Mouse (Mus musculus): Measurements from ENCODE around the gene Lias. TPM values are rescaled to one million over a fixed set of nuclear protein-coding genes. Genes with fewer than 3 reads are reported as not detected.

Lias gene
- polyA plus RNA-seq, 1 experiment from 2014 or later: 66.7 TPM

- H3K9ac ChIP-seq (replicated peaks): no peak overlapping the region
- 77% methylated on average over 6 of the region's 6 CpGs for WGBS
- no peak for ATAC-seq (ENCODE audit: insufficient number of reproducible peaks, insufficient read depth, low FRiP score, low TSS enrichment, low read depth)
- no peak overlapping the region for H3K27ac ChIP-seq
- H3K9me3 ChIP-seq: no peaks in the 10 kb centered on the region
- H3K4me1 ChIP-seq (replicated peaks): peaks cover 15% of the 10 kb centered on the region
- H3K4me2 ChIP-seq: no peak overlapping the region
- no peak overlapping the region for H3K4me3 ChIP-seq (replicated peaks)
- no peaks in the 10 kb centered on the region for H3K27me3 ChIP-seq
- H3K36me3 ChIP-seq: peaks cover 39% of the 10 kb centered on the region
These were observed 4.1 kb upstream of the Lias start for GRCm38 (mm10) chr5:65387008-65387867.

- WGBS: 3% methylated on average over 12 of the region's 12 CpGs
- H3K4me1 ChIP-seq (replicated peaks): peaks cover 16% of the 10 kb centered on the region
- peak overlapping the region; percentile 71 for H3K4me2 ChIP-seq
- ATAC-seq (ENCODE audit: insufficient number of reproducible peaks, insufficient read depth, low FRiP score, low TSS enrichment, low read depth): no peak
- peaks cover 55% of the 10 kb centered on the region for H3K36me3 ChIP-seq
- H3K27me3 ChIP-seq: no peaks in the 10 kb centered on the region
- peak overlapping the region; percentile 98 for H3K4me3 ChIP-seq (replicated peaks)
- no peaks in the 10 kb centered on the region for H3K9me3 ChIP-seq
- H3K27ac ChIP-seq: peak overlapping the region; percentile 73; the same call in 1 of the 2 replicates
- peak overlapping the region; percentile 99 for H3K9ac ChIP-seq (replicated peaks)
These were observed 456 bp downstream of the Lias start for GRCm38 (mm10) chr5:65391753-65392152.

- Histone ChIP-seq H3K9me3 (no peaks in the 10 kb centered on the region), H3K36me3 (peaks cover 54% of the 10 kb centered on the region), H3K27ac (no peak overlapping the region), H3K27me3 (no peaks in the 10 kb centered on the region), H3K4me2 (no peak overlapping the region), H3K9ac (replicated peaks) (no peak overlapping the region), H3K4me1 (replicated peaks) (peaks cover 12% of the 10 kb centered on the region), H3K4me3 (replicated peaks) (no peak overlapping the region)
- ATAC-seq (ENCODE audit: insufficient number of reproducible peaks, insufficient read depth, low FRiP score, low TSS enrichment, low read depth): no peak
- WGBS: 93% methylated on average over 7 of the region's 7 CpGs
These were observed 3.1 kb downstream of the Lias start for GRCm38 (mm10) chr5:65394425-65394824.

GRCm38 (mm10) chr5:65401251-65401994 lies 10.1 kb downstream of the Lias start:
- no peak for ATAC-seq (ENCODE audit: insufficient number of reproducible peaks, insufficient read depth, low FRiP score, low TSS enrichment, low read depth)

GRCm38 (mm10) chr5:65407989-65408388 lies 16.7 kb downstream of the Lias start:
- H3K9ac ChIP-seq (replicated peaks): no peak overlapping the region

More at GRCm38 (mm10) chr5:65401251-65401994, 10.1 kb downstream of the Lias start:
- Histone ChIP-seq H3K36me3 (peaks cover 93% of the 10 kb centered on the region), H3K4me2 (no peak overlapping the region), H3K27me3 (no peaks in the 10 kb centered on the region), H3K9ac (replicated peaks) (no peak overlapping the region), H3K9me3 (no peaks in the 10 kb centered on the region), H3K27ac (no peak overlapping the region), H3K4me1 (replicated peaks) (no peaks in the 10 kb centered on the region), H3K4me3 (replicated peaks) (no peak overlapping the region)
- WGBS: 28% methylated on average over 2 of the region's 2 CpGs

GRCm38 (mm10) chr5:65415653-65416458 lies 24.6 kb downstream of the Lias start:
- Histone ChIP-seq H3K27ac (peak overlapping the region; percentile 93), H3K4me3 (replicated peaks) (0 out of 2 replicates have a peak overlapping the region, but pooled peaks have one; percentile 3), H3K27me3 (no peaks in the 10 kb centered on the region), H3K36me3 (peaks cover 78% of the 10 kb centered on the region), H3K9ac (replicated peaks) (peak overlapping the region; percentile 52; the same call in 1 of the 2 replicates), H3K4me1 (replicated peaks) (peaks cover 14% of the 10 kb centered on the region), H3K9me3 (no peaks in the 10 kb centered on the region; the same call in 1 of the 2 replicates), H3K4me2 (peak overlapping the region; percentile 30)
- ATAC-seq (ENCODE audit: insufficient number of reproducible peaks, insufficient read depth, low FRiP score, low TSS enrichment, low read depth): peak; percentile 78; the same call in 1 of the 2 replicates
- WGBS: 17% methylated on average over 26 of the region's 26 CpGs

More at GRCm38 (mm10) chr5:65407989-65408388, 16.7 kb downstream of the Lias start:
- no peaks in the 10 kb centered on the region; the same call in 1 of the 2 replicates for H3K9me3 ChIP-seq
- H3K4me1 ChIP-seq (replicated peaks): no peaks in the 10 kb centered on the region
- H3K27me3 ChIP-seq: no peaks in the 10 kb centered on the region
- H3K36me3 ChIP-seq: peaks cover 90% of the 10 kb centered on the region
- H3K4me2 ChIP-seq: no peak overlapping the region
- H3K27ac ChIP-seq: no peak overlapping the region
- no peak for ATAC-seq (ENCODE audit: insufficient number of reproducible peaks, insufficient read depth, low FRiP score, low TSS enrichment, low read depth)
- H3K4me3 ChIP-seq (replicated peaks): no peak overlapping the region
- 62% methylated on average over 12 of the region's 12 CpGs for WGBS

- WGBS: 88% methylated on average over 10 of the region's 10 CpGs
- no peak for ATAC-seq (ENCODE audit: insufficient number of reproducible peaks, insufficient read depth, low FRiP score, low TSS enrichment, low read depth)
- Histone ChIP-seq H3K27me3 (no peaks in the 10 kb centered on the region), H3K9me3 (no peaks in the 10 kb centered on the region), H3K4me1 (replicated peaks) (peaks cover 14% of the 10 kb centered on the region), H3K27ac (no peak overlapping the region), H3K36me3 (peaks cover 84% of the 10 kb centered on the region), H3K4me3 (replicated peaks) (no peak overlapping the region), H3K9ac (replicated peaks) (no peak overlapping the region), H3K4me2 (no peak overlapping the region)
These were observed 27.8 kb downstream of the Lias start for GRCm38 (mm10) chr5:65419136-65419535.

GRCm38 (mm10) chr5:65420822-65421221 lies 29.5 kb downstream of the Lias start:
- Histone ChIP-seq H3K4me1 (replicated peaks) (peaks cover 10% of the 10 kb centered on the region), H3K27ac (no peak overlapping the region), H3K4me2 (no peak overlapping the region), H3K9me3 (no peaks in the 10 kb centered on the region), H3K4me3 (replicated peaks) (no peak overlapping the region), H3K9ac (replicated peaks) (no peak overlapping the region), H3K27me3 (no peaks in the 10 kb centered on the region), H3K36me3 (peaks cover 91% of the 10 kb centered on the region)
- WGBS: 47% methylated on average over 6 of the region's 6 CpGs
- ATAC-seq (ENCODE audit: insufficient number of reproducible peaks, insufficient read depth, low FRiP score, low TSS enrichment, low read depth): no peak

- peaks cover 91% of the 10 kb centered on the region for H3K36me3 ChIP-seq
- WGBS: 95% methylated on average over 8 of the region's 8 CpGs
- ATAC-seq (ENCODE audit: insufficient number of reproducible peaks, insufficient read depth, low FRiP score, low TSS enrichment, low read depth): no peak
These were observed 31.5 kb downstream of the Lias start for GRCm38 (mm10) chr5:65422803-65423202.

GRCm38 (mm10) chr5:65424215-65424614 lies 32.9 kb downstream of the Lias start:
- no peak overlapping the region for H3K4me2 ChIP-seq
- WGBS: 93% methylated on average over 6 of the region's 6 CpGs
- H3K9ac ChIP-seq (replicated peaks): no peak overlapping the region
- H3K27ac ChIP-seq: no peak overlapping the region
- ATAC-seq (ENCODE audit: insufficient number of reproducible peaks, insufficient read depth, low FRiP score, low TSS enrichment, low read depth): no peak
- H3K36me3 ChIP-seq: peaks cover 79% of the 10 kb centered on the region
- H3K27me3 ChIP-seq: no peaks in the 10 kb centered on the region
- no peak overlapping the region for H3K4me3 ChIP-seq (replicated peaks)
- no peaks in the 10 kb centered on the region for H3K4me1 ChIP-seq (replicated peaks)
- H3K9me3 ChIP-seq: no peaks in the 10 kb centered on the region

More at GRCm38 (mm10) chr5:65422803-65423202, 31.5 kb downstream of the Lias start:
- no peaks in the 10 kb centered on the region for H3K9me3 ChIP-seq
- no peaks in the 10 kb centered on the region for H3K4me1 ChIP-seq (replicated peaks)
- no peak overlapping the region for H3K4me3 ChIP-seq (replicated peaks)
- no peak overlapping the region for H3K9ac ChIP-seq (replicated peaks)
- H3K4me2 ChIP-seq: no peak overlapping the region
- no peaks in the 10 kb centered on the region for H3K27me3 ChIP-seq
- no peak overlapping the region for H3K27ac ChIP-seq

Measured in limb, embryonic 12.5 days (tissue).